9 mouse cellular contexts compared by ENCODE assay signal in the genomic region with DNA sequence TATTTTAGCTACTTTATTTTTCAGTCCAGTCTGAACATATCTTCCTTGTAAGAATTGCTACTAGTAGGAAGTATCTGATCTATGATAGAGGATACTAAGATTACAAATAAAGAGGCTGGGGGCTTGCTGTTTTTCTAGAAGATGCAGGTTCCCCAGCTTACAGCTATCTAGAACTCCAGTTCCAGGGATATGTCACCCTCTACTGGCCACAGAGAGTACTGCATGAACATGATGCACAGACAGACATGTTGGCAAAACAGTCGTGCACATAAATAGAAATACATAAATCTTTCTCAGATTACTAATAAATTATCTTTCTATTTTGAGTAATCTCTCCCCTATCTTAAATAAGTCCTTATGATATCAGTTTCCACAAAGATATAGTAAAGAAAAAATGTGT. TPM values are rescaled to one million over a fixed set of nuclear protein-coding genes. Genes with fewer than 3 reads are reported as not detected.
A peak's percentile ranks its signal among the peaks of the same experiment; 100 is the strongest.
DNase-seq lines count a peak whose midpoint lies in the region; ATAC-seq and TF ChIP-seq lines count a peak whose summit lies in the region.
"Had no signal": no experiment of that assay in that cellular context is flagged by ENCODE, and none has a peak within 500 bp of the region (broad histone marks: within the 10 kb centered on the region; RNA-seq: fewer than 3 reads in every experiment).

No protein-coding gene starts in this region.

- ATAC-seq in heart, postnatal 0 days (ENCODE audit: insufficient read depth, low read depth): no peak
- no peak for ATAC-seq in midbrain, embryonic 14.5 days (ENCODE audit: low FRiP score, low TSS enrichment)
- no peak for ATAC-seq in stomach, postnatal 0 days (ENCODE audit: low FRiP score, low TSS enrichment)

- no peak for TF ChIP-seq EP300 in heart, postnatal 0 days (IDR thresholded peaks at IDR 0.05; ENCODE audit: low read depth)
- TF ChIP-seq EP300 in stomach, postnatal 0 days (optimal IDR thresholded peaks at IDR 0.05): no peak

- no peaks in the 10 kb centered on the region for H3K4me1 ChIP-seq in heart, postnatal 0 days (ENCODE audit: control insufficient read depth, insufficient read depth)
- H3K4me1 ChIP-seq in midbrain, embryonic 14.5 days (ENCODE audit: control insufficient read depth, insufficient read depth, low read length): no peaks in the 10 kb centered on the region
- no peaks in the 10 kb centered on the region for H3K4me1 ChIP-seq in stomach, postnatal 0 days (replicated peaks; ENCODE audit: control insufficient read depth, insufficient read depth)
- H3K4me1 ChIP-seq: embryonic facial prominence, embryonic 12.5 days had no signal

- WGBS in heart, postnatal 0 days: 13% methylated on average over 1 of the region's 1 CpGs
- 23% methylated on average over 1 of the region's 1 CpGs for WGBS in midbrain, embryonic 14.5 days
- 27% methylated on average over 1 of the region's 1 CpGs for WGBS in stomach, postnatal 0 days

- no peak overlapping the region for H3K4me2 ChIP-seq in heart, postnatal 0 days (ENCODE audit: low read depth, low read length)
- H3K4me2 ChIP-seq in midbrain, embryonic 14.5 days (ENCODE audit: low read length): no peak overlapping the region
- H3K4me2 ChIP-seq in stomach, postnatal 0 days (replicated peaks; ENCODE audit: low read depth): no peak overlapping the region
- H3K4me2 ChIP-seq: embryonic facial prominence, embryonic 12.5 days had no signal

- no peaks in the 10 kb centered on the region for H3K9me3 ChIP-seq in heart, postnatal 0 days (replicated peaks; ENCODE audit: control insufficient read depth, low read length)
- no peaks in the 10 kb centered on the region for H3K9me3 ChIP-seq in midbrain, embryonic 14.5 days (ENCODE audit: control insufficient read depth, low read length)
- H3K9me3 ChIP-seq in stomach, postnatal 0 days (ENCODE audit: control insufficient read depth, low read length): no peaks in the 10 kb centered on the region
- H3K9me3 ChIP-seq: embryonic facial prominence, embryonic 12.5 days had no signal

- no peak overlapping the region for H3K27ac ChIP-seq in heart, postnatal 0 days (ENCODE audit: low read depth)
- no peak overlapping the region for H3K27ac ChIP-seq in midbrain, embryonic 14.5 days (replicated peaks; ENCODE audit: low read depth, low read length)
- H3K27ac ChIP-seq in stomach, postnatal 0 days (replicated peaks): no peak overlapping the region
- H3K27ac ChIP-seq: embryonic facial prominence, embryonic 12.5 days had no signal

- no peaks in the 10 kb centered on the region for H3K27me3 ChIP-seq in heart, postnatal 0 days (ENCODE audit: control insufficient read depth, insufficient read depth, low read length)
- H3K27me3 ChIP-seq in midbrain, embryonic 14.5 days (ENCODE audit: control insufficient read depth, insufficient read depth, low read length): no peaks in the 10 kb centered on the region
- no peaks in the 10 kb centered on the region for H3K27me3 ChIP-seq in stomach, postnatal 0 days (ENCODE audit: control insufficient read depth, insufficient read depth, low read length)
- H3K27me3 ChIP-seq: embryonic facial prominence, embryonic 12.5 days had no signal

- 0 out of 2 replicates have a peak, but pooled peaks cover 9% of the 10 kb centered on the region for H3K36me3 ChIP-seq in heart, postnatal 0 days (replicated peaks; ENCODE audit: control insufficient read depth, insufficient read depth, low read length)
- H3K36me3 ChIP-seq in midbrain, embryonic 14.5 days (ENCODE audit: control insufficient read depth, insufficient read depth, low read length): 0 out of 2 replicates have a peak, but pooled peaks cover 3% of the 10 kb centered on the region
- no peaks in the 10 kb centered on the region for H3K36me3 ChIP-seq in stomach, postnatal 0 days (ENCODE audit: control insufficient read depth, insufficient read depth, low read length)
- H3K36me3 ChIP-seq: embryonic facial prominence, embryonic 12.5 days had no signal

- DNase-seq in heart, postnatal 0 days (ENCODE audit: low spot score): peak; percentile 39
- DNase-seq in heart, postnatal 25 days (ENCODE audit: low spot score): no peak
- peak; percentile 31 for DNase-seq in MEL-GATA-1-ER (ENCODE audit: extremely low read depth, low read depth)
- peak; percentile 72 for DNase-seq in cerebellum, adult 8-10 months
- peak; percentile 44 to 61 for DNase-seq in gastrocnemius, postnatal 4 days (ENCODE audit: low spot score in 2 of 2)
- peak; percentile 32 to 53 for DNase-seq in layer of hippocampus, postnatal 36 days
- peak; percentile 86 for DNase-seq in midbrain, embryonic 14.5 days
- peak; percentile 61 for DNase-seq in stomach, postnatal 0 days (ENCODE audit: low spot score)

- peak; percentile 79 for TF ChIP-seq CTCF in heart, postnatal 0 days (IDR thresholded peaks at IDR 0.05; ENCODE audit: low read depth)
- peak; percentile 85 for TF ChIP-seq CTCF in stomach, postnatal 0 days (IDR thresholded peaks at IDR 0.05; ENCODE audit: low read depth)

- intact Hi-C loops in heart, postnatal 25 days (cut with DNase I): loop anchor here (1.0 to 5.0 kb wide), 2 partner anchors 37 to 62 kb away; partner anchors contain the start of gene Ints6l

- no peak overlapping the region for H3K9ac ChIP-seq in heart, postnatal 0 days (replicated peaks; ENCODE audit: low read depth, low read length)
- no peak overlapping the region for H3K9ac ChIP-seq in midbrain, embryonic 14.5 days (replicated peaks; ENCODE audit: low read length)
- H3K9ac ChIP-seq in stomach, postnatal 0 days (ENCODE audit: low read length): no peak overlapping the region
- H3K9ac ChIP-seq: embryonic facial prominence, embryonic 12.5 days had no signal

- H3K4me3 ChIP-seq in heart, postnatal 0 days (ENCODE audit: low read depth, low read length): no peak overlapping the region
- H3K4me3 ChIP-seq in midbrain, embryonic 14.5 days (replicated peaks; ENCODE audit: low read depth, low read length): no peak overlapping the region
- no peak overlapping the region for H3K4me3 ChIP-seq in stomach, postnatal 0 days (ENCODE audit: low read depth, low read length)
- H3K4me3 ChIP-seq: embryonic facial prominence, embryonic 12.5 days had no signal

RNA-seq across cellular contexts. Expression of gene Gm10477, which starts 34.8 kb away (rescaled TPM):
- total RNA-seq in heart, postnatal 0 days (2014; rRNA removed; ENCODE audit: low replicate concordance): not detected in 2 replicates
- not detected in 2 replicates for polyA plus RNA-seq in heart, postnatal 0 days (2015; fragmentation: Nextera tagmentation; extraction: Ambion mirVana)
- not detected for total RNA-seq in heart, postnatal 25 days (2021)
- not detected for total RNA-seq in gastrocnemius, postnatal 4 days (2021)
- total RNA-seq in layer of hippocampus, postnatal 36 days (2021): not detected
- polyA plus RNA-seq in midbrain, embryonic 14.5 days (2014; fragmentation: Nextera tagmentation; extraction: Ambion mirVana): not detected in 2 replicates
- polyA plus RNA-seq in stomach, postnatal 0 days (2015; fragmentation: Nextera tagmentation; extraction: Ambion mirVana): not detected in 2 replicates
- polyA plus RNA-seq: embryonic facial prominence, embryonic 12.5 days had no signal

RNA-seq across cellular contexts. Expression of gene Ints6l, which starts 35.1 kb away (rescaled TPM):
- total RNA-seq in heart, postnatal 0 days (2014; rRNA removed; ENCODE audit: low replicate concordance): 13.5 and 14.7 TPM in 2 replicates
- polyA plus RNA-seq in heart, postnatal 0 days (2015; fragmentation: Nextera tagmentation; extraction: Ambion mirVana): 10.8 TPM in 2 replicates
- total RNA-seq in heart, postnatal 25 days (2021): 1 to 10 TPM; 6.3 to 6.6 TPM
- total RNA-seq in gastrocnemius, postnatal 4 days (2021): 10 to 100 TPM; 21.7 to 28.4 TPM
- 10 to 100 TPM; 30.3 to 35.6 TPM for total RNA-seq in layer of hippocampus, postnatal 36 days (2021)
- polyA plus RNA-seq in midbrain, embryonic 14.5 days (2014; fragmentation: Nextera tagmentation; extraction: Ambion mirVana): 21.0 and 22.0 TPM in 2 replicates
- polyA plus RNA-seq in stomach, postnatal 0 days (2015; fragmentation: Nextera tagmentation; extraction: Ambion mirVana): 14.8 and 17.6 TPM in 2 replicates

RNA-seq across cellular contexts. Expression of gene Gm2174, which starts 42.0 kb away (rescaled TPM):
- not detected in 2 replicates for total RNA-seq in heart, postnatal 0 days (2014; rRNA removed; ENCODE audit: low replicate concordance)
- polyA plus RNA-seq in heart, postnatal 0 days (2015; fragmentation: Nextera tagmentation; extraction: Ambion mirVana): 1.5 and 1.6 TPM in 2 replicates
- total RNA-seq in heart, postnatal 25 days (2021): 1 to 10 TPM in 1 of 2 experiments, not detected in 1; 2.3 TPM
- total RNA-seq in gastrocnemius, postnatal 4 days (2021): 1 to 10 TPM in 1 of 2 experiments, under 1 TPM in 1; 0.80 to 2.1 TPM
- total RNA-seq in layer of hippocampus, postnatal 36 days (2021): not detected
- polyA plus RNA-seq in midbrain, embryonic 14.5 days (2014; fragmentation: Nextera tagmentation; extraction: Ambion mirVana): 1.5 and 1.9 TPM in 2 replicates
- 1.3 and 1.4 TPM in 2 replicates for polyA plus RNA-seq in stomach, postnatal 0 days (2015; fragmentation: Nextera tagmentation; extraction: Ambion mirVana)

RNA-seq across cellular contexts. Expression of gene Gm648, which starts 59.6 kb away (rescaled TPM):
- total RNA-seq in heart, postnatal 0 days (2014; rRNA removed; ENCODE audit: low replicate concordance): not detected in 2 replicates
- not detected in 2 replicates for polyA plus RNA-seq in heart, postnatal 0 days (2015; fragmentation: Nextera tagmentation; extraction: Ambion mirVana)
- not detected for total RNA-seq in heart, postnatal 25 days (2021)
- total RNA-seq in gastrocnemius, postnatal 4 days (2021): not detected
- total RNA-seq in layer of hippocampus, postnatal 36 days (2021): not detected
- not detected in 2 replicates for polyA plus RNA-seq in midbrain, embryonic 14.5 days (2014; fragmentation: Nextera tagmentation; extraction: Ambion mirVana)
- not detected in 2 replicates for polyA plus RNA-seq in stomach, postnatal 0 days (2015; fragmentation: Nextera tagmentation; extraction: Ambion mirVana)
- polyA plus RNA-seq: embryonic facial prominence, embryonic 12.5 days had no signal
